Mouse (Mus musculus) kidney, embryonic 14.5 days (tissue): ENCODE measurements around the gene Ccr6. TPM values are rescaled to one million over a fixed set of nuclear protein-coding genes. Genes with fewer than 3 reads are reported as not detected.

Source experiments
- ATAC-seq: fragments of 200-750 bp; cut with Nextera tagmentation; 2 replicates; pipeline ENCODE4 v1.8.0; 2017; ENCODE audit warnings: moderate number of reproducible peaks, mild to moderate bottlenecking, moderate TSS enrichment, moderate library complexity; ENCODE audit not compliant: low FRiP score, low TSS enrichment
- H3K27ac ChIP-seq: fragments of 300-500 bp; sonication (generic); 2 replicates; pipeline ENCODE4 v1.5.1; 2014; ENCODE audit warnings: low read depth, mild to moderate bottlenecking, low read length, moderate library complexity, mixed read lengths
- H3K27me3 ChIP-seq: fragments of 300-500 bp; sonication (generic); 2 replicates; pipeline ENCODE4 v1.6.1; 2014; ENCODE audit warnings: mild to moderate bottlenecking, low read length; ENCODE audit not compliant: control insufficient read depth, insufficient read depth
- H3K36me3 ChIP-seq: fragments of 300-500 bp; sonication (generic); 2 replicates; pipeline ENCODE4 v1.6.1; 2014; ENCODE audit warnings: low read length, mixed read lengths; ENCODE audit not compliant: control insufficient read depth, insufficient read depth
- H3K4me1 ChIP-seq: fragments of 300-500 bp; sonication (generic); 2 replicates; pipeline ENCODE4 v1.6.1; 2014; ENCODE audit warnings: low read length, mixed read lengths; ENCODE audit not compliant: control insufficient read depth, insufficient read depth
- H3K4me2 ChIP-seq: fragments of 300-500 bp; sonication (generic); replicated peaks from 2 replicates; pipeline ENCODE4 v1.6.1; 2014; ENCODE audit warnings: low read depth, mild to moderate bottlenecking, low read length
- H3K4me3 ChIP-seq: fragments of 300-500 bp; sonication (generic); 2 replicates; pipeline ENCODE4 v1.5.1; 2014; ENCODE audit warnings: mild to moderate bottlenecking, low read length
- H3K9ac ChIP-seq: fragments of 300-500 bp; sonication (generic); 2 replicates; pipeline ENCODE4 v1.6.1; 2014; ENCODE audit warnings: low read depth, mild to moderate bottlenecking, low read length, moderate library complexity
- H3K9me3 ChIP-seq: fragments of 300-500 bp; sonication (generic); 2 replicates; pipeline ENCODE4 v1.6.1; 2016; ENCODE audit warnings: low read length; ENCODE audit not compliant: control insufficient read depth
- WGBS: fragments of 180-500 bp; shearing (Covaris S2); extraction: QIAGEN DNeasy Blood & Tissue Kit; methylation state at CpG from one replicate; pipeline ENCODE4 v1.1.7; 2014; 5-methylcytosine and 5-hydroxymethylcytosine counted together
- polyA plus RNA-seq: library from polyadenylated mRNA; unstranded; fragments of >200 nt; fragmentation: Nextera tagmentation; extraction: Ambion mirVana; gene quantifications from 2 replicates; pipeline ENCODE4 v1.2.1, GENCODE M21; 2014

Ccr6 gene
- polyA plus RNA-seq, 1 experiment from 2014 or later = not detected

- Histone ChIP-seq H3K9ac (no peak overlapping the region), H3K4me3 (no peak overlapping the region), H3K27ac (no peak overlapping the region), H3K27me3 (no peaks in the 10 kb centered on the region), H3K4me2 (no peak overlapping the region), H3K4me1 (no peaks in the 10 kb centered on the region), H3K36me3 (no peaks in the 10 kb centered on the region; the same call in 1 of the 2 replicates), H3K9me3 (no peaks in the 10 kb centered on the region)
- ATAC-seq = no peak
Measured at GRCm38 (mm10) chr17:8299524-8299923, 63.7 kb downstream of the Ccr6 start.

- ATAC-seq = no peak
- Histone ChIP-seq H3K9me3 (no peaks in the 10 kb centered on the region), H3K27ac (no peak overlapping the region), H3K4me2 (no peak overlapping the region), H3K9ac (no peak overlapping the region), H3K36me3 (no peaks in the 10 kb centered on the region; the same call in 1 of the 2 replicates), H3K27me3 (no peaks in the 10 kb centered on the region), H3K4me3 (no peak overlapping the region), H3K4me1 (no peaks in the 10 kb centered on the region)
- WGBS = 78% methylated on average over 4 of the region's 4 CpGs
Measured at GRCm38 (mm10) chr17:8301515-8301914, 65.7 kb downstream of the Ccr6 start.

GRCm38 (mm10) chr17:8302772-8303438 lies 67.1 kb downstream of the Ccr6 start:
- H3K36me3 ChIP-seq = no peaks in the 10 kb centered on the region; the same call in 1 of the 2 replicates
- ATAC-seq = no peak
- H3K4me2 ChIP-seq = no peak overlapping the region
- H3K4me1 ChIP-seq = no peaks in the 10 kb centered on the region
- H3K27ac ChIP-seq = no peak overlapping the region
- H3K4me3 ChIP-seq = no peak overlapping the region
- H3K9ac ChIP-seq = no peak overlapping the region
- no peaks in the 10 kb centered on the region for H3K9me3 ChIP-seq
- H3K27me3 ChIP-seq = no peaks in the 10 kb centered on the region
- WGBS = 84% methylated on average over 7 of the region's 7 CpGs

- no peak for ATAC-seq
- 79% methylated on average over 5 of the region's 5 CpGs for WGBS
Measured at GRCm38 (mm10) chr17:8303671-8304070, 67.8 kb downstream of the Ccr6 start.

DNA sequence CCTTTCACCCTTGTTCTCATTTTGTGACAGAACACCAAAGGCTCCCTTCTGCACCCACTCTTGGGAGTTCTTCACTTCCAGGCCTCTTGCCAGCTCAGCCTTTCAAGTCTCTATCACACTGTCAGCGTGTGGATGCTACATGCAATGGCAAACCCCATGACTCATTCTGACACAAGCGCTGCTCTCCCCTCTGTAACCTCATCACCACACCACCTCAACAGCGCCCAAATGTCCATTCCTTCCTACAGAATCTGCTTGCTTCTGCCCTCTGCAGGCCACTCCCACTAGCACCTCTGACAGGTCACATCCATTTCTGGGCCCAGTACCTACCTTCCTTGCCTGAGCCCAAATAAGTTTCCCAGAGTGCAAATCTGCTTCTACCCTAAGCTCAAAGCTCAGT lies 70.0 kb downstream of the Ccr6 start:
- 22% methylated on average over 3 of the region's 3 CpGs for WGBS
- no peaks in the 10 kb centered on the region for H3K36me3 ChIP-seq
- ATAC-seq = no peak

More at GRCm38 (mm10) chr17:8303671-8304070, 67.8 kb downstream of the Ccr6 start:
- no peaks in the 10 kb centered on the region for H3K4me1 ChIP-seq
- no peaks in the 10 kb centered on the region for H3K27me3 ChIP-seq
- no peak overlapping the region for H3K4me2 ChIP-seq
- H3K36me3 ChIP-seq = no peaks in the 10 kb centered on the region
- no peak overlapping the region for H3K27ac ChIP-seq
- no peaks in the 10 kb centered on the region for H3K9me3 ChIP-seq
- H3K9ac ChIP-seq = no peak overlapping the region
- no peak overlapping the region for H3K4me3 ChIP-seq

More for the DNA sequence above, 70.0 kb downstream of the Ccr6 start:
- no peak overlapping the region for H3K4me3 ChIP-seq
- H3K27me3 ChIP-seq = no peaks in the 10 kb centered on the region
- H3K4me1 ChIP-seq = no peaks in the 10 kb centered on the region
- no peaks in the 10 kb centered on the region for H3K9me3 ChIP-seq
- H3K27ac ChIP-seq = no peak overlapping the region
- H3K9ac ChIP-seq = no peak overlapping the region
- no peak overlapping the region for H3K4me2 ChIP-seq

Other genes with a start within 250 kb of the Ccr6 start
- 0.27 and 0.58 TPM in 2 replicates for gene Gm49673, start 88.3 kb upstream of the Ccr6 start, polyA plus RNA-seq
- 35.3 and 37.9 TPM in 2 replicates for gene Rnaset2a, start 87.9 kb upstream of the Ccr6 start, polyA plus RNA-seq
- gene Fgfr1op, start 70.5 kb upstream of the Ccr6 start, polyA plus RNA-seq = 31.1 and 50.4 TPM in 2 replicates
- 145 and 173 TPM in 2 replicates for gene Mpc1, start 46.9 kb downstream of the Ccr6 start, polyA plus RNA-seq
- 68.2 and 97.2 TPM in 2 replicates for gene Sft2d1, start 75.1 kb downstream of the Ccr6 start, polyA plus RNA-seq
- gene Prr18, start 101.4 kb downstream of the Ccr6 start, polyA plus RNA-seq = 0.43 and 0.49 TPM in 2 replicates
- gene T2, start 119.9 kb downstream of the Ccr6 start, polyA plus RNA-seq = 0.19 and 0.46 TPM in 2 replicates
- 0.31 and 0.33 TPM in 2 replicates for gene T, start 198.4 kb downstream of the Ccr6 start, polyA plus RNA-seq